Mouse (Mus musculus) kidney, adult 2 months (tissue): ENCODE results near the gene Gpam.

Source experiments
- CTCF ChIP-seq: fragments of 200-500 bp; conservative IDR thresholded peaks from 2 replicates; pipeline ENCODE4 v1.5.1; 2011; ENCODE audit warnings: low read depth, mild to moderate bottlenecking, control low read depth, low read length, moderate library complexity, mixed read lengths; ENCODE audit not compliant: insufficient read depth, insufficient read length
- POLR2A ChIP-seq: fragments of 200-500 bp; IDR thresholded peaks from one replicate; pipeline ENCODE4 v1.6.1; 2011; ENCODE audit warnings: low read depth, low read length, control low read depth

DNA sequence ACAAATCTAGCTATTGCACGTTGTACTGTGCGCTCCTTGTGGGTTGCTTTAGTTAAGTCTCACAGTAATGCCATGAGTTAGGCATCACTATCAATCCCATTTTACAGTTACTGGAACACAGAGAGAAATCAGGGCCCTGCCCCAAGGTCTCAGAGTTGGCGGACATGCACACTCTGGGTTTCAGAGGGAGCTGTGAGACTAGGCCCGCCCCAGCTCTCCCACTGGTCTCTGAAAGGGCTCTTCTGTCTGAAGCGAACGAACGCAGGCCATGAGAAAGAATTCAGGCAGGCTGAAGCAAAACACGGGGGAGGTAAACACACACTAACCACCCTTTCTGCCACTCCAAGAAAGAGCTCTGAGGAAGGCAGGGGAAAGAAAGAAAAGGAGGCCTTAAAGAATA, 31.6 kb upstream of the Gpam start:
- no peak for TF ChIP-seq POLR2A
- TF ChIP-seq CTCF = no peak
